Mouse (Mus musculus): Measurements from ENCODE around the gene Mxra7.

Mxra7 gene

DNA sequence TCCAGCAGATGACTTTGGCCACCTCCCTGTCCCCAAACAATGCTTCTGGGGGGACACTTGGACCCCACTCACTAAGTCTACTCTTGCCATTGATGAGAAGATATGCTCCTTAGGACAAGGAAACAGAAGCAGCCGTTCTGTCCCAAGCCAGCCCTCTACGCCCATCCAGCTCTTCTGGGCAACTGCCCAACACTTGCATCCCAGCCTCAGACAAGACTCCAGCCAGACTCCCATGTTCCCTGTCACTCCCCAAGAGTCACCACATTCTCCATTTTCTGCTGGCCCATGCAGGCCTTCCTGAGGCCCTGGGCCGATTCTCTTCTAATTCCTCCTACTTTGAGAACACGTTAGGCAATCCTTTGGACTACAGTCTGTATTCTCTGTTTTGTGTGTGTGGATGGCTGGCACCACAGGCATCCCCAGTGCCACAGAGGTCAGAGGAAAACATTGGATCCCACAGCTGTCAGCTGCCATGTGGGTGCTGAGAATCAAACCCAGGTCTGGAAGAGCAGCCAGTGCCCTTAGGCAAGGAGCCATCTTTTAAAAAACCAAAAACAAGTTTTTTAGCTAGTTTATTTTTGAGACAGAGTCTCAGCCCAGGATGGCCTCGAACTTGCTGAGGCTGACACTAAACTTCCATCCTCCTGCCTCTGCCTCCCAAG lies 7.8 kb downstream of the Mxra7 start:
- DNase-seq (ENCODE audit: low spot score in 2 of 2), result no peak

DNA sequence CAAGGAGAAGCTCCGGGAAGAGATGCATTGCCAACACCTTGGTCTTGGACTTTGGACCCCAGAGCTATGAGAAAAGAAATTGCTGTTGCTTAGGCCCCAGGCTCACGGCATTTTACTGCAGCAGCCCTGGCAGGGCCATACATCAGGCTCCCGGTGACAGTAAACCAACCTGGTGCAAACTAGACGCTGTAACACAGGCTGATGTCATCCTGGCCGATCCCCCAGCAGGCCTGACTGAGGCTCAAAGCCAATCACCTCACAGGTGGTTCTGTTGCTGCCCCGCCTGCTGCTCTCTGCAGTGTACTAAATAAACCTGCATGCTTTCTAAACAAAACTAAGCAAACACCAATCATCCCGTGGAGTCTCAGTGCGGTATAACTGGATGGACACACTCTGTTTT lies 9.1 kb downstream of the Mxra7 start:
- no peak for DNase-seq (ENCODE audit: low spot score in 2 of 2)

DNA sequence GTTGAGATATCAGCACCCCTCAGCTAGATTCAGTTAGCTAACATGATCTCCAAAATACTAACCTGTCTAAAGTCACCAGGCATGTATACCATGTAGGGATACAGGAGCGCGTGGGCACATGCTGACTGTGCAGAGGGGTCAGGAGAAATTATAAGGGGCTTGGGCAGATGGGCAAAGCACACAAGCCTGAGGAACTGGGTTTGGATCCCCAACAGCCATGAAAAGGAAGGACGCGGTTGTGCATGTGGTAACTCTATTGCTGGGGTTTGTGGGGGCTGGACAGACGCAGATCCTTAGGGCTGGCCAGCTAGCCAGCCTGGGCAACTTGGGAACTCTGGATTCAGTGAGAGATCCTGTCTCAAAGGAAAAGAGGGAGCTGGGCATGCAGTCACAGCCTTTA lies 10.3 kb downstream of the Mxra7 start:
- no peak for DNase-seq (ENCODE audit: low spot score in 2 of 2)

DNA sequence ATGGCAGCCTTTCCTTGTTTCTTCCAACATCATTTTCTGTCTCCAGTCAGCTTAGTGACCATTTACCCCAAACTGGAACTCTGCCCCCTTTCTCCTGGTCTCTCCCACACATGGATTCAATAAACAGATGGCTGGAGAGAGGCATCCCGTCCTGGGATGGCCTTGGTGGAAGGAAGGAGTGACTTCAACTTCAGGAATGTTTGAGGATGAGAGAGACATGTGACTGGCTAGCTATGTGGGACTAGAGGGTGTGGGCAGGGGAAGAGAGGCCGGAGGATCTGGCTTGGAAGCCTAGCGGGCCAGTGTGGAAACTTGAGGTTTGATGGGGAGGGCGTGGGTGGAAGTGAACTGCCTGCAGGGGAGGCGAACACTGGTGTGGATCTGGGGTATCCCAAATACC lies 11.1 kb downstream of the Mxra7 start:
- no peak for DNase-seq (ENCODE audit: low spot score in 2 of 2)

DNA sequence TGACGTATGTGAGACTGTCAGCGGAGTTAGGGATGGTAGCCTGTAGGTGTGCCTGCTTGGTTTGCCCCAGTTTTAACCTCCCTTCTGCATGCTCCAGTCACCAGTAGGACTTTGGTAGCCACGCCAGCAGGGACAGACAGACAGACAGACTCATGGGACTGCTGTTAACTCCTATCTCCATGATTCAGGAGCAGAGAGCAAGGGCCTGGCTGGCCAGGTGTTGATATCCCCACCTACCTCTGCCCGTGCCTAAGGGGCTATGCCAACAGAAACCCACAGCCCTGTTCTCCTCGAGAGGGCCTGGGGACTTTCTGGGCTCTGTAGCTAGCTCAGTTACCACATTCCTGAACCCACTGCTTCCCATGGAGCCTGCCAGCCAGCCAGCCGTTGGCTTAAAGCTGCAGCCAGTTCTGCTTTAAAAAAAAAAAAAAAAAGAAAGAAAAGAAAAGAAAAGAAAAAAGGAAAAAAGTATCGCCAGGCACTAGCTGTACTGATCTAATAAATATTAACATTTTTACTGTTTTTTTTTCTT lies 12.9 kb downstream of the Mxra7 start:
- DNase-seq (ENCODE audit: low spot score in 2 of 2), result no peak

DNA sequence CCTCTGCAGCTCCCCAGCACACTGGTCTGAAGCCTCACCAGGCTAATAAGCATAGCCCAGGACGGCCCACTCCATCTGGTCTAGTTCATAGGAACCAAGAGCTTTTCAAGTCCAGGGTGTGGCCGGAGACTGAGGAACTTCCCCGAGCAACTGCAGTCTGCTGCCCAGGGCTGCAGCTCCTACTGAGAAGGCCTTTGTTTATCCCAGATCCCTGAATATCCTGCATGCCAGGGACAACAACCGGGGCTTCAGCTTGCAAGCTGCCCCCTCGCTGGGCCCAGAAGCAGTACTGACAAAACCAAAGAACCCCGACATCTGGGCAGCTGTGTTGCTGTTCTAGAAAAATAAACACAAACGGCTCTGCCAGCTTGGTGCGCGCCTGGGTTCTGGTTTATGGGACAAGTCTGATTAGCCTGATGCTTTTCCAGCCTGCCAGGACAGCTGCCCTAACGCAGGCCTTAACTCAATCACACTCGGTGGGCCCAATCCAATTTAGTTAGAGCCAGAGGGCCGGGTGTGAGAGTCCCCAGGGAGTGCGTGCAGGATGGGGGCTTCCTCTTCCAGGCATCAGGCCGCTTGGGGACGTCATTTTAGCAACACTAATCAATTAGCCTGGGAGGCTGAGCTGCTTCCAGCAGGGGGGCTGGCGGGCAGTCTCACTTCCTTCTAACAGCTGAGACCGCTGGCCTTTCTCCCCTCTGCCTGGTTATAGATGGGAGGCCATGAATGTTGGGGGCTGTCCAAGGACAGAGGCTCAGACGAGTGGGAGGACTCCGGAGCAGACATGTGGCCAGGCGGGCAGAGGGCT lies 13.6 kb downstream of the Mxra7 start:
- no peak for DNase-seq (ENCODE audit: low spot score in 2 of 2)

DNA sequence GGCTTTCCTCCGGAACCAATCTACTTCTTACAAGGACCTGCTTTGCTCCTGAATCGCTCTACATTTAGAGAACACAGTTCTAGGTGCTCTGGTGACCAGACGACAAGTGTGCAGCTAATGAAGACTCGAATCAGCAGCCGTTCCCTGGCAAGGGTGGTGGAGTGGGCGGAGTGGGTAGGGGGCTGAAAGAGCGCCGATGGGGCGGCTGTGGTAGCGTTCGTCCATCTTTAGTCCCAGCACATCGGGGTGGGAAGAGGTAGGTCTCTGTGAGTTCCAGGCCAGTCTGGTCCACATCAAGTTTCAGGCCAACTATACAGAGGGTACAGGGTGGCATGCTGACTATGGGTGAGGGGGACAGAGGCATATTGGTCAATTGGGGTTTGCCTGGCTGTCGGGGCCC lies 14.2 kb downstream of the Mxra7 start:
- DNase-seq (ENCODE audit: low spot score in 2 of 2), result no peak

DNA sequence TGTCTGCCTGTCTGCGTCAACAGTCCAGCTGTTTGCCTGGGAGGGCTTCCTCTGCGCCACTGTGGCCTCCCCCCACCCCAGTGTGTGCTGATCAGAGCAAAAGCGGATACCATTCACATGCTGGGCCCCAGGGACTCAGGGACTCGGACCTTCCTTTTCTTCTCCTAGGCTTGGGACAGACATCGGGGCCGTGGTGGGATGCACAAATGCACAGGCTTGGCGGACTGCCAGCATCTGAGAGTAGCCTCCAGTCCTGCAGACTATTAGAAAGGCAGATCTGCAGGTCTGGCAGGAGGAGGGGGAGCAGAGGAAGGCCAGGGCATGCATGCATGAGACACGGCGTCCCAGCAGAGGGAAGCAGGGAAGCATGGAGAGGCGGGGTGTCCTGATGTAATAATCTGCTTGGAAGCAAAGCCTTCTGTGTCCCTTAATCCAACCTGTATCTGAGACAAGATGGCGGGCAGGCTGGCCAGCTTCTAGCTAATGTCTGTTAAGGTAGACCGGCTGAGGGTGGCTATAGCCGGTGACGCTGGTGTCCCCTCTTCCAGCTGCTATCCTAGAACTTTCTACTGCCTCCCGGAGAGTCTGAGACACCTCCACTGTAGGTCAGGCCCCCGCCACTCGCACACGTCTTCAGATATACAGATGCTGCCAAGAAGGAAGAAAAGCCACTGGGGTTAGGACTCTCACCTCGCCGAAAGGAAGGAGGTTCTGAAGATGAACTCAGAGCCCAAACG lies 14.9 kb downstream of the Mxra7 start:
- DNase-seq (ENCODE audit: low spot score in 2 of 2), result no peak

DNA sequence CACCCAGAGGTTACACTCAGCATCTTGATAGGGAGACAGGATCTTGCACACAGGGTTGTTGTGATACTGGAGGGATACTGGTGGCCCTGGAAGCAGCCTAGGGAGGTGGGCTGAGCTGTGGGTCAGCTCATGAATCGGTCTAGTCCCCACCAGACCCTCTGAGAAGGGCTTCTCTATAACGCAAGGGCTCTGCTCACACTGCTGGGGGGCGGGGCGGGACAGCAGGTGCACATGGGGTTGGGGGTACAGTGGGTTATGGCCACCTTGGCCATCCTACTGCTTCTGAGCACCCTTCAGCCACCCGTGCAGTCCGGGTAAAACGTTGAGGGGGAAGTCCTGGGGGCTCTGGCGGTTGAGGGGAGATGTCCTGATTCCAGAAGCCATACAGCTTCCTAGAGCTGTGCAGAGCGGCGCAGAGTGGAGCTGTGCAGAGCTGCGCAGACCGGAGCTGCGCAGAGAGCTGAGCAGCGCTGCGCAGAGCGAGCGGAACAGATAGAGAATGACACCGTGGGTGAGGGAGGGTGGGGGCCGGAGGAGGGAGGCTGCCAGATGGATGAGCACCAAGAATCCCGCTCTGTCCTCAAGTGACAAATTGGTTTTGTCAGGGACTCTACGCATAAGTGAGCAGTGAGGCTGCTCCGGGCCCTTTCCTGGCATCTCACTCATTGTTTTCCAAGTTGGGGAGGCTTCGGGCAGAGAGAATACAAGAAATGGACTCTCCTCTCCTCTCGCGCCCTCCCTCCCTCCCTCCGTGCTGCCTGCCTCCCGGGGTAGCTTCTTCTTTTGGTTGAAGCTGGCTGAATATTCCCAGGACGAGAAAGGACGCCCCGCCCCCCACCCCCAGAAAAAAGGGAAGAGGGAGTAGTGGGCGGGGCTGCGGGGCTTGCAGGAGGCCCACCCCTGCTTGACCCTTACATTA lies 16.6 kb downstream of the Mxra7 start:
- peak; percentile 69 to 81 for DNase-seq (ENCODE audit: low spot score in 2 of 2)

DNA sequence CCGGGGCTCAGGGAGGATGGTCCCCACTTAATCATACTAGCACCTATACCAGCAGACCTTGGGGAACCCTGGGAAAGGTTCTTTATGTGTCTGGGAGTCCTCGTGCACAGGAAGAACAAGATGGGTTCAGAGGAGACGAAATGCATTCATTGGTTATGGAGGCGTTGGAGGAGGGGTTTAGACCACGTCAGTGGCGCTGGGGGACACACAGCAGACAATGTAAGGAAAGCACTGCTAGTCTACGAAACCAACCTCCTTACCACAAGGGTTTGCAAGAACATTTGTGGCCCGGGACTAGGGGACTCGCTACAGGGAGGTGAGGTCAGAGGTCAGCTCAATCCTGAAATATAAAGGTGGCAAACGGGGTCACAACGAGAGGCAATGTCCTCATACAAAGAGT lies 17.3 kb downstream of the Mxra7 start:
- DNase-seq (ENCODE audit: low spot score in 2 of 2), result no peak

DNA sequence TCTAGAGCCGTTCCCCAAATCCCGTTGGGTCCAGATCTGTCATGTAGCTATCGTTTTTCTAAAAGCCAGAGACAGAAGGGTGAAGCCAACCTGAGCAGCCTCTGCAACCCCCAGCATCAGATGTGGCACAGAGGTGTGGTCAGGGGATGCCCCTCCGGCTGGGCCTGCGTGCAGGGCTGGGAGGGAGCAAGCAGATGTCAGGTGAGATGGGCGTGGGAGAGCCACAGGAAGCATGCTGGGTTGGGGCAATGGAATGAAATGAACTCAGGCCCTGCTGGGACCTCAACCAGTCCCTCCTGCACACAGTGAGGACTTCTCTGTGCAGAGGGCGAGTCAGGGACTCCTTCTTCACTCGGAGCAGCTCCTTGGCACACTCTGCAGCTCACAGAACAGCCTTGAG lies 18.3 kb downstream of the Mxra7 start:
- no peak for DNase-seq (ENCODE audit: low spot score in 2 of 2)

DNA sequence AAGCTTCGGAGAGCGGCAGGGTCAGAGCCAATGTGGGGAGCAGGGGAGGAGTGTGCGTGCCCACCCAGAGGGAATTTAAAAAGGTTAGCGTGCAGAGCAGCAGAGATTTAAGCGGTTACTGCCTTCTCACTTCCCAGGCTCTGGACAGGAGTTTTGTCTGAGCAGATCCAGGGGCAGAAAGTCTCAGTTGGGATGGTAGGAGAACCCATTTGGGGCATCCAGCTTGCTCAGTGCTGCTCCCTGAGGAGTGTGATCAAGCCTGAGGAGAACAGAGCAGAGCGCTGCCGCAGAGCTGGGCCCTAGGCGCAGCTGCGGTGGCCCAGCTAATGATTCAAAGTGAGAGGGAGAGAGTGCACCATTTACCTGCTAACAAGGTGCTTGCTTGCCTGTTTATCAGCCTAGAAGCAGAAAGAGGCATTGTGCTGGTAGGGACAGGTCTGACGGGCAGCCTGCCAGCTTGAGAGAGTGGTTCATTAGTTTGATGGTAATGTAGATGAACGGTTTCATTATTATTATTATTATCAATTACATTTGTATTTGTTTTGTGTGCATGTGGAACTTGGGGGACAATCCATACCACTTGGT lies 18.9 kb downstream of the Mxra7 start:
- DNase-seq (ENCODE audit: low spot score in 2 of 2), result no peak

DNA sequence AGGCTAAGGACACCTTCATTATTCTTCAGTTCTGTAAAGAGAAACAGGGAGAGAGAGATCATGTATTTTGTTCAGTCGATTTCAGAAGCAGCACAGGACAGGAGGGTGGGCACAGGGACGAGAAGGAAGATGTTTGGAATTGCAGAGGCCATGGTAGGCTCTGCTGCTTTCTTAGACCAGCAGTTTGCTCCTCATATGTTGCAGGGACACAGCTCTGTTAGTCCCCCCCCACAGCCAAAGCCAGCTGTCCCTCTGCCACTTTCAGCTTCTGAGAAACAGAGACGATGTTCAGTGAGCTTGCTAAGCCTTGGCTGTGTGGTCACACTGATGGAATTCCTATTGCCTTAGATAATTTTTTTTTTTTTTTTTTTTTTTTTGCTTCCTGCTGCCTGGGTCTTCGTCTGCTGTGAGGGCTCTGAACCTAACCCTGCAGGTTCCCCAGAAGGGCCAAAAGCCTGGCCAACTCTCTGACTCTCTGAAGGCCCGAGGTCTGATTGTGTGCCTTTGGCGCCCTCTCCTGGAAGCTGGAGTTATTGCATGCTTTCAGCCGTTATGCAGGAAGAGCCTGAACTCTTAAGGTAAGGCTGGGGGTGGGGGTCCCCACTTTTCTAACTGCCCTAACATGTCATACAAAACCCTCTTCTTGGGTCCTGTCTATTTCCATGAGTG lies 19.8 kb downstream of the Mxra7 start:
- peak; percentile 69 to 73 for DNase-seq (ENCODE audit: low spot score in 2 of 2)

DNA sequence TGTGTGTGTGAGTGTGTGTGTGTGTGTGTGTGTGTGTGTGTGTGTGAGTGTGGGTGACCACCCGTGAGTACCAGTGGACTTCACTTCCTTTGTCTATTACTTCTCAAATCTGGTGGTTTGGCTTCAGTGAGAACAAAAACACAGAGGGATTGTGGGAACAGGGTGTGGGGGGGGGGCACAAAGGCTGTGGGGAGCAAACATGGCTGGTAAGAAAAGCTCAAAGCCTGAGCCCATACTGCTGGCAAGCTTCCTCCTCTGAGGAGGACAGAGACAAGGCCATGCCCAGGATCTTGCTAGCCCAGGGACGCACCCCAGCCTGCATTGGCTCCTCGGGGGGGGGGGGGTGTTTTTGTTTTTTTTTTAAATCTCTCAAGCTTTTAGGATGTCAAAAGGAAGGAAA lies 20.3 kb downstream of the Mxra7 start:
- no peak for DNase-seq (ENCODE audit: low spot score in 2 of 2)

DNA sequence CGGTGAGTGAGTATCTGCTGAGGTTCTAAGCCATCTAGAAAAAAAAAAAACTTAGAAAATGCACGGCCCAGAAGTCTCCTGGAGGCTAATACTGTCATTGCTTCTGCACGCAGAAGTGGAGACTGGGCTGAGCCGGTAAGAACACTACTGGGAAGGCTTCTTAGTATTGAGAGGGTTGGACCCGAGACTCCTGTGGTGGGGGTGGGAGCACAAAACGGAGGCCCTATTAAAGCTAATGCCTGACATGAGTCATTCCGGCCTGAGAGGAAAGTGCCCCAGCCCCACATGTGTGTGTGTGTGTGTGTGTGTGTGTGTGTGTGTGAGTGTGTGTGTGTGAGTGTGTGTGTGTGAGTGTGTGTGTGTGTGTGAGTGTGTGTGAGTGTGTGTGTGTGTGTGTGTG lies 20.7 kb downstream of the Mxra7 start:
- no peak for DNase-seq (ENCODE audit: low spot score in 2 of 2)

DNA sequence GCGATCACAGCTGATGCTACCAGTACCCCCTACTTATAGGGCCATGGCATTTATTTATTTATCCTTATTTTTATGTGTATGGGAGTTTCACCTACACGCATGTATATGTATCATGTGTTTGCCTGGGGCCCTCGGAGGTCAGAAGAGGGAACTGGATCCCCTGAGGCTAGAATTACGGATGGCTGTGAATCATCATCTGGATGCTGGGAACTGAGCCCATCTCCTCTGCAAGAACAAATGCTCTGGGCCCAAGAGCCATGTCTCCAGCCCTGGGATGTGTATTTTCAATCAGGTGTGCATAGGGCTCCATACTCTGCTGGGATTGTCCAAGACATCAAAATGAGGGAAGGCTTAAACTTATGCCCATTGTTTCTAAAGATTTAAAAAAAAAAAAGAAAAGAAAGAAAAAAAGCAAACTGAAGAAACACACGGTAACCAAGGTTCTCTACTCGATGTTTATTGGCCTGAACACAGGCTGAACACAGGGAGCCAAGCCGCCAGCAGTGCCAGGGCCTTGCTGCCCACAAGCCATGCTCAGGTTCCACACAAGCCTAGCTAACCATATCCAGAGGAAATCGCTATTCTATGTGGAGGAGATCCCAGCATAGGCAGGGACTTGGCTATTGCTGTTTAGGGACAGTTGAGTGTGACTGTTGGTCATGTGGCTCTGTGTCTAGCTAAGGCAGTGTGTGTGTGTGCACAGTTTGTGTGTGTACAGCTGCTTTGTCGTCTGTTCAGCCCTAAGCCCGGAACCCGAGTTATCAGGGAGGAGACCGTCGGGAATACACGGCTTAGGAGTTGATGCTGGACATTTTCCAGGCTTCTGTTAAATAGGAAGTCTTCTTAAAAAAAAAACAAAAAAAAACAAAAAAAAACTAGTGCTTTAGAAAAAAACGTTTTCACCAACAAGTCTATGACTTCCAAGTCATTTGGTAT lies 21.4 kb downstream of the Mxra7 start:
- DNase-seq (ENCODE audit: low spot score in 2 of 2), result no peak

DNA sequence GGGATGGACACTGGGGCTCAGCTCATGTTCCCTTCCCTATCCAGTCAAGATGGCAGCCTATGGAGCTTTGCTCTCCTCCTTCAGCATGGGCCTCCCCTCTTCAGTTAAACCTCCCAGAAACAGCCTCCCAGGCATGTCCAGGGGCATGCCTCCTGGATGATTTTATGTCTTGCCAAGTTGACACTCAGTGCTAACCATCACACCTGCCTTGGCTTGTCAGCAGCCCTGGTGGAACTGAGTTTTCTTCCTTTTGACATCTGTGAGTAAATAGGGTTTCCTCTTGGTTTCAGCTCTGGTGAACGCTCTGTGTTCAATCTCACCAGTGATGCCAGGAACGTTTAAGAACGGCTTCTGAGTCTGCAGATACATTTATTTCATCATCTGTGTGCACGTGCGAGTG lies 25.1 kb downstream of the Mxra7 start:
- no peak for DNase-seq (ENCODE audit: low spot score in 2 of 2)

DNA sequence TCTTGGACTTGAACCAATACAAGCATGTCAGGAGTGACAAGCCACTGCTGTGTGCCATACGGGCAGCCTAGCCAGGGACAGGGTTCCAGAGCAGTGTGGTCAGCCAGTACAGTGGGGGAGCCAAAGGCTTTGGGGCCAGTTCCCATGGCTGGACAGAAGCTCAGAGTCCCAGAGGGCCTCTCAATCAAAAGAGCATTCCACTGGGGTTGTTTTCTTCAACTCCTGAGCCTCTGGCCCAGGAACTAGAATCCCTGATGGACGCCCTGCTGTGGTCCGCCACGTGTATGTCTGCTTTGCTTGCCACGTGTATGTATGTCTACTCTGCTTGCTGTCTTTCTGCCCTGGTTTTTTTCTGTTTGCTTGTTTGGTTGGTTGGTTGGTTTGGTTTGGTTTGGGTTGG lies 26.7 kb downstream of the Mxra7 start:
- DNase-seq (ENCODE audit: low spot score in 2 of 2), result no peak

DNA sequence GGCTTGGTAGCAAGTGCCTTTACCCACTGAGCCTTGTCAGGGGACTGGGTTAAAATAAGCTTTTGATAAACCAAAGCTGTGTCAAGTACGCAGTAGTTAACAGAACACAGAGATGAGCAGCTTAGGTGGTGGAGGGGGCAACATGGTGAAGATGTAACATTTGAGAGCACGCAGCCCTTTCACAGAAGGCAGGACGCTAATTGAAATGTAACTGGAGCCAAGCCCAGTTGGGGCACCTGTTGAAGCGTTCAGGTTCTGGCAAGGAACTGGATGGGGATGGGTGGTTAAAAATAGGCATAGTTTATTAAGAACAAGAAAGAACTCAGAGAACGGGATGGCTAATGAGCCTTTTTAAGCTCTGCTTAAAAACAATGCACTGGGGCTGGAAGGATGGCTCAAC lies 28.5 kb downstream of the Mxra7 start:
- no peak for DNase-seq (ENCODE audit: low spot score in 2 of 2)

Measured in right cerebral cortex, postnatal 36 days (tissue).